Mouse (Mus musculus) v-Abl transformed pro-B cells (cell line): ENCODE results near the gene Pde6h.

Experiments used
- in situ Hi-C, 2 experiments: fragments of 400-800 bp; cut with MboI; formaldehyde crosslinking; loops; one replicate each; pipeline ENCODE4 v1.15.1; 2025; ENCODE audit not compliant: unreplicated experiment in 2 of 2

Pde6h gene

GRCm38 (mm10) chr6:136999707-137000446 is 76.2 kb downstream of the Pde6h start:
- in situ Hi-C loops = loop anchor here (25.0 kb wide), 4 partner anchors 737 to 1913 kb away; partner anchors contain the start of gene Strap (in 1 of the 2)

DNA sequence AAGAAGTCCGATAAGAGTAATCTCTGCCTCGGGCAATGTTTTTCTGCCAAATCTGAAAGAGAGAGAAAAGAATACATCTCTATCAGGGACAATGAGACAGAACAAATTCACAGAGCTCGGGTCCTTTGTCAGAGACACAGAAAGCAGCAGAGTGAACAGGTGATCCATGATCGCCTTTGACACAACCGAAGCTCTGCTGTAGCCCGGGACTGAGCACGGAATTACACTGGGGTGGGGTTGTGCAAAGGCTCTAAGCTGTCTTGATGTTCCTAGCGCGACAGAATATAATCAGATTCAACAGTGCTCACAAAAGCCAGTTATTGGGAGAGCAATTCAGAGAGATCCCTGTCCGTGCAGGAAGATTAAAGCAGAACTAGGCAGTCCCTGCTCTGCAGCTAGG is 77.1 kb downstream of the Pde6h start:
- in situ Hi-C loops = no loop called here

DNA sequence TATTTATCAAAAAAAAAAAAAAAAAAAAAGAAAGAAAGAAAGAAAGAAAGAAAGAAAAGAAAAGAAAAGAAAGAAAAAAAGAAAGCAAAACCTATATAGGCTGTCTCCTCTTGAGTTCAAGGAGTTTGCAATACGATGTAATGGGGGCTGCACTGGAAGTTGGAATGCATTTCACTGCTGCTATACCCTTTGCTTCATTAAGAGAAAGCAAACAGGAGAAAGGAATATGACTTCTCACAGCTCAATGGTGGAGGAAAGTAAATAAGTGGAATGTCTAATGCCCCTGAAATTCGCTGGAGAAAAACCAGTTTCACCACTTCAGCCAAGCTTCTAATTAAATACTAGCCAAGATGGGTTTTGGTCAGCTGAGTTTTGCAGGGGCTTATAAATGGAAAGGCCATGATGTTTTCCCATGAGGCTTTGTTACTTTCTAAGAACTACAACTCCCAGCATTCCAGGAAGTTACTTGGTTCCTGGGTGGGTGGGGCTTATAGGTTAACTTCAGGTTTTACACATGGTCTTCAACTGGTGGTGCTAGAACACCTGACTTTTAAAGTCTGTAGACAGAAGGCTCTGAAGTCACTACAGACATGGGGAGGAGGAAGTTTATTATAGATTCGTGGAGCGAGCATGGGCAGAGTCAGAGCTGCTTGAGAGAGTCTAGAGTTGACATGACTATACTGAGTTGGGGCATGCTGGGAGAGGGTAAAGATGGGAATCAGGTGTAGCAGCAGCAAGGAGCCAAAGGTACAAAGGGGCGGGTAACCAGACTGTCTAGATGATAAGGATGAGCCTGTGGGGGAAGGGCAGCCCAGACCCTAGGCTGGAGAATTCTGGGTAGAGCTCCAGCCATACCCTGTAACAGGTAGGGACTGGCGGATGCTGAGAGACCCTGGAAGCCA is 77.9 kb downstream of the Pde6h start:
- in situ Hi-C loops = no loop called here

GRCm38 (mm10) chr6:137002169-137002514 is 78.5 kb downstream of the Pde6h start:
- in situ Hi-C loops = no loop called here

GRCm38 (mm10) chr6:137004359-137004758 is 80.7 kb downstream of the Pde6h start:
- in situ Hi-C loops = no loop called here

- in situ Hi-C loops = no loop called here
Observed at GRCm38 (mm10) chr6:137011187-137011586, 87.6 kb downstream of the Pde6h start.

DNA sequence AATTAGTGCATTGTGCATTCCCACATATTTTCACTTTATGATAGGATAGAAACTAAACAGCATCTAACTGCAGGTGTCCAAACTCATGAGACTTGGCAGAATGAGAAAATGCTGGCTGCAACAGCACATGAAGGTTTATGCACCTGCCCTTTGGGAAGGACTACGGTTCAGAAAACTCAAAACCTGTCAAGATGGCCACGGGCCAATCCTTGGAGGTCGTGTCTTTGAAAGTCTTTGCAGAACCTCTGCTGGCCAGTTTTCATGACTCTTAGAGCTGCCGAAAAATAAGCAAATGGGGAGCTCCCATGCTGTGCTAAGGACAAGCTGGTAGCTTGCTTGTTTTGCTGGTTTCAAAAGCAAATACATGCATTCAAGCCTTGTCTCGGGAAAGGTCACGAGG is 90.7 kb downstream of the Pde6h start:
- in situ Hi-C loops = no loop called here

DNA sequence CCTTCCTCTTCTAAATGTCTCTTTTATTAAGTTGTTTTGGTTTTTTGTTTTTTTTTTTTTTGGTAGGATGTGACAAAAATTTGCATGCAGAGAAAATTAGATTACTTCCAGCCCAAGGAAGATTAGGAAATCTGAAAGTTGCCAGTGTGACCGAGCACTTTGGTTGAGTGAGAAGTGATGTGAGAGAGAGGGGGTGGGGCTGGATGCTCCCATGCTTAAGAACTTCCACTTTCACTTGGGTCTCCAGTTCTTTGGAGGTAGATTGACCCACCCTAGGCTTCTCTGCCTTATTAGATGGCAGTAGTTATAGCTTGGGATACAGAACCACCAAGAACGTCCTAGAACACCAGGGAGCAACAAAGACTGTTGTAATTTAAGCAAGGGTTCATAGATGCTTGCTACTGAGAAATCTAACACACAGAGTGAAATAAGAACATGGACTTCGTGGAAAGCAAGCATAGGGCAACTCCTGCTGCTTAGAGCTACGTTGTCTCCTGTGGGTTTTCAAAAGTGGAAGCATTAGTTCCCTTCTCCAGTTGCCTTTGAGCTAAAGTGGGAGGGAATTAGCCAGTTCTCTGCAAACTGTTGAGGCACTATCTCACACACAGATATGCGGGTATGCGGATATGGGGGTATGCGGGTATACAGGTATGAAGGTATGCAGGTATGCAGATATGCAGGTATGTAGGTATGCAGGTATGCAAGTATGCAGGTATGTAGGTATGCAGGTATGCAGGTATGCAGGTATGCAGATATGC is 93.8 kb downstream of the Pde6h start:
- in situ Hi-C loops = no loop called here
